Mouse (Mus musculus) adrenal gland, adult (tissue): ENCODE measurements around the gene Etv3.
"Not testable (repeated sequence)": the region's sequence is repeated elsewhere in the genome, so short reads cannot be mapped to it uniquely, and the experiment has no call there.

Source experiments
- DNase-seq, 2 experiments: peaks; one replicate each; pipeline ENCODE4 v3.0.0; 2022 to 2023; ENCODE audit warnings: low spot score in 1 of 2; ENCODE audit not compliant: inconsistent age in 2 of 2

The Etv3 gene

DNA sequence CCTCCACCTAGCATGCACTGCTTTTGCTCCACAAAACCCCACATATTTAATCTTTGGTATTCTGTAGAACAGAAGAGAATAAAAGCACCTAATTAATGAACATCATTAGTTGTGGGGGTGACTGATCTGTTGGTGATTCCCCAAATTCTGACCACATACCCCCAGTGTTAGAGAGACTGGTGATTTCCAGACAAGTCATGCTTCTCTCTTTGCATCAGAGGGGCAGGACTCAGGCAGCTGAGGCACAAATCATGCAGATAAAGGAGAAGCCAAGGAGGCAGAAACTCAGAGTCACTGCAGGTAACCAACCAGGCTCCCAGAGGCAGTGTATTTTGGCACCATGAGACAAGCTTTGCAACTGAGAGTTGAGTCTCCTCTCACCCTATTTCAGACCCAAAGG, 6.8 kb upstream of the Etv3 start:
- no peak for DNase-seq

DNA sequence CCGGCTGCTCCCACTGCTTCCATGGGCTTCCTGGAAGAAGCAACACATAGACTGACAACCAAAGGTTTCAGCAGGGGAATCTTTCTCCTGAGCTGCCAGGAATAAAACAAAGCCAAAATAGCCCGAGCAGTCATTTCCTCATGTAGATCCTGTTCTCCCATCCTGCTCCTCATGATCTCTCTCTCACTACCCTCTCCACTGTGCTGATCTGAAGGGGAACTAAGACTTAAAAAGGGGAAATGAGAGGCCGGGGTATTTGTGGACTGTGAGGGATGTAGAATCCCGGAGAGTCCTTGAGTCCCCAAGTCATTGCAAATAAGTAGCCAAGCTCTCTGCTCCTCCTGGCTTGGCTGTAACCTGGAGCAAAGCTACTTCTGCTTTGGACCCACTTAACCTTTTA, 4.1 kb upstream of the Etv3 start:
- DNase-seq: no peak

GRCm38 (mm10) chr3:87521833-87522232, 3.4 kb upstream of the Etv3 start:
- DNase-seq: no peak

DNA sequence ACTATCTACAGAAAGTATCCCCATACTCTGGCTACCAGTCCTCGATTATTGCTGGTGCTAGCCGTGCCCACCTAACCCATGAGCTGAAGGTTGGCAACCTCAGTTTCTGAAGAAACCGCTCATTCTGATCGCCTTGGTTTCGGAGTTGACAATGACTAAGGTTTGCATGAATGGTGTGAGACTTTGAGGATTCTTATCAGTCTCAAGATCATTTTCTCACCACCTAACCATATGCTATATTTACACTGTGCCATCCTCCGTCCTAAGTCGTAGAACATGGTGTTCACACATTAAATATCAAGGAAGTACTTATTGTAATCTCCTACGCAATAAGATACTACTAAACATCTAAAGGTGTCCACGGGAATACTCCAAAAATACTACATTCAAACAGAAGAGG, 1.5 kb upstream of the Etv3 start:
- no peak for DNase-seq

GRCm38 (mm10) chr3:87525837-87526570, 797 bp downstream of the Etv3 start:
- DNase-seq: no peak

GRCm38 (mm10) chr3:87527139-87527538, 1.9 kb downstream of the Etv3 start:
- DNase-seq: no peak

DNA sequence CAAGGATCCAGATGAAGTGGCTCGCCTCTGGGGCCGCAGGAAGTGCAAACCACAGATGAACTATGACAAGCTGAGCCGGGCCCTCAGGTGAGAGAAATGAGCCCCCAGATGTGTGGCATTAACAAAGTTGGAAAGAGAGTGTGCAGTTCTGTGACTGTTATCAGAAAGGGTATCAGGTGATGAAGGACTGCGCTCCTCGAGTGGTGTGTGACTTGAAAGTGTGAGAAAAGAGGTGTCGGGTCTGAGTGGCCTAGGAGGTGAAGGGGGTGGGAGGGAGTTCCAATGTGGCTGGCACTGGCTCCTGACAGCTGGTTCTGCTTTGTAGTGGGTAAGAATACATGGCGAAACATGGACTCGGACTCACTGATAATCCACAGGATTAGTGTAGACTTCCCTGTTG, 2.8 kb downstream of the Etv3 start:
- no peak for DNase-seq

DNA sequence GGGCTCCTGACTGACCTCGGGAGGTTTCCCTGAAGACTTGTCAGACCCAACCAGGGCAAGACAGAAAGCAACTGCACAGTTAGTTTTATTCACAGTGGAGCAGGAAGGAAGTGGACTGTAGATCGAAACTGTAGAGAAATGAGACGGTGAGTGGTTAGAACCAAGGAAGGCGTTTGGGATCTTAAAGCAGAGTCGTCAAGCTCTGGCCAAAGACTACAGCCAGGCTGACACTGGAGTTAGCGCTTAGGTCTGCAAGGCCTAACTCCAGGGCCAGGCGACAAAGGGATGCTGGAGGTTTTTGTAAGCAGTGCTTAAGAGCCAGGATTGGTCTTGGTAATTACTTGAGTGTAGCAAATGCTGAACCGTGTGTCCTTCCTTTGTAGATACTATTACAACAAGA, 3.6 kb downstream of the Etv3 start:
- DNase-seq: no peak

- no peak for DNase-seq
Measured at GRCm38 (mm10) chr3:87529568-87529967, 4.4 kb downstream of the Etv3 start.

DNA sequence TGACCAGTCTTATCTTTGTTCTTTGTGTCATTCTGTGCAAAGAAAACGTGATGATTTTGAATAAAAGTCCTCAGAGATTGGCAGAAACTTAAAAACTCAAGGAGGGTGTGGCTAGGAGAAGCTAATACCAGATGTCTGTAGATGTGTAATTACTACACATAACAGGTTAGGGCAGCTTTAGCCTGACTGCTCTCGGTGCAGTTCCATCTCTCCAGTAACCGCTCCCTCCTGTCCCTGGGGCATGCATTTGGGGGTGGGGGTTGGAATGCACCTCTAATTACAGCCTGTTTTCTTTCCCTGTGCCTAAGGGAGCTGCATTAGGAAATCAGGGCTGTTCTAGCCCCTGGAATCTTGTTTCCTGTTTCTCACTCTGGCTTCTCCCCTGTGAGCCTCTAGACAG, 5.0 kb downstream of the Etv3 start:
- DNase-seq: no peak

GRCm38 (mm10) chr3:87533667-87534378, 8.6 kb downstream of the Etv3 start:
- peak in 1 of 2 experiments; percentile 46 for DNase-seq

DNA sequence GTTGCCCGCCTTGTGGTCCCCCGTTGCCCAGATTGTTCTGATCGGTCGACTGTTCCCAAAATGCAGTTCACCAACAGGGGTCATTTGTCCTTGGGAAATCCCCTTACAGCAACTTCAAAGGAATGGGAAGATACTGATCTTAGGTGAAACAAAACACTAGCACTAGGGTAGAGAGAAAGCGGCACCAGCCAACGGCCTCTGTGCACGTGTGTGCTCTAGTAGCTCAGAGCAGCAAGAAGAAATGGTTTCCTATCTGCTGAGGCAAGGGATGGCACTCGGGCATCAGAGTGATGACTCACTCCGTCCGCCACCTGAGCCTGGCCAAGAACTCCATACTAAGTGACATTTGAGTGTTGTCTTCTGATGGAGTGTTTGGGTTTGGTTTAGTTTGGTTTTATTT, 12.8 kb downstream of the Etv3 start:
- no peak for DNase-seq

DNA sequence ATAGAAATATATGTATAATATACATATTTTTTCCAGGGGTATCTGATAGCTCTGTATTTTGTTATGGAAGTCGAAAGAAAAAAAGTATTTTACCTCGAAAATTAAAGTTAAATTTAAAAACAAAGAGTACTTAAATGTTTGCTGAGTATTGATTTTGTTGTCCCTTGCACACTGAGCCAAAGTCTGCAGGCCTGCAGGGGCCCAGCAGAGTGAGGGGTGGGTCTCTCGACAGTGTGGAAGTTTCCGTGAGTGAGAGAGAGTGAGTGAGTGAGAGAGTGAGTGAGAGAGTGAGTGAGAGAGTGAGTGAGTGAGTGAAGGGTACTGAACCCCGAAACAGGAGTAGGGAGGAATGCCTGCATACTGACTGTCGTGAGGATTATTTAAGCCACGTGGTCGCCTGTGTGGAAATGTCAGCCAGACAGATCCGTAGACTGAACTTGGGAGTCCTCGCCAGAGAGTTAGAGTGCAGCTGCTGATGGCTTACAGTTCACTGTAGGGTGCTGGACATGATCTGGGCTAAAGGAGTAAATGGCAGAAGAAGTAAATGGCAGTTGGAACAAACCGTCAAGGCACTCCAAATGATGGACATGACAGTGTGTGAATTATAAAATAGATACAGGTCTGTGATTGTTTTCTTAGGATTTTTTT, 14.9 kb downstream of the Etv3 start:
- no peak for DNase-seq

DNA sequence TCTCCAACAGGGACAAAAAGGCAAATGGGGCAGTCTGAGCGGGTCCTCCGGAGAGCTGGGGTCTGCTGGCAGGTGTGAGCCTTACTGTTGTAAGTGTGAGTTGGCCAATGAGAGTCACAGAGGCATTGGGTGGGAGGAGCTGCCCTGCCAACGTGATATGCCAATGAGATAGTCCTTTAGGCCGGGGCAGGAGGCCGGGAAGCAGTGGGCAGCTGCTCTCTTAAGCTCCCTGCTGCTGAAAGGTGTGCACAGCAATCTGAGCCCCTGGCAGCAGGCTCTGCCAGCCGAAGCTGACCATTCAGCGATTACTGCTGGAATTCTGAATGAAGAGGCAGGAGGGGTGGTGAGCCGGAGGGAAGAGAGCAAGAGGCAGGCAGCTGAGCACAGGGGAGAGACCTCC, 15.5 kb downstream of the Etv3 start:
- no peak for DNase-seq

DNA sequence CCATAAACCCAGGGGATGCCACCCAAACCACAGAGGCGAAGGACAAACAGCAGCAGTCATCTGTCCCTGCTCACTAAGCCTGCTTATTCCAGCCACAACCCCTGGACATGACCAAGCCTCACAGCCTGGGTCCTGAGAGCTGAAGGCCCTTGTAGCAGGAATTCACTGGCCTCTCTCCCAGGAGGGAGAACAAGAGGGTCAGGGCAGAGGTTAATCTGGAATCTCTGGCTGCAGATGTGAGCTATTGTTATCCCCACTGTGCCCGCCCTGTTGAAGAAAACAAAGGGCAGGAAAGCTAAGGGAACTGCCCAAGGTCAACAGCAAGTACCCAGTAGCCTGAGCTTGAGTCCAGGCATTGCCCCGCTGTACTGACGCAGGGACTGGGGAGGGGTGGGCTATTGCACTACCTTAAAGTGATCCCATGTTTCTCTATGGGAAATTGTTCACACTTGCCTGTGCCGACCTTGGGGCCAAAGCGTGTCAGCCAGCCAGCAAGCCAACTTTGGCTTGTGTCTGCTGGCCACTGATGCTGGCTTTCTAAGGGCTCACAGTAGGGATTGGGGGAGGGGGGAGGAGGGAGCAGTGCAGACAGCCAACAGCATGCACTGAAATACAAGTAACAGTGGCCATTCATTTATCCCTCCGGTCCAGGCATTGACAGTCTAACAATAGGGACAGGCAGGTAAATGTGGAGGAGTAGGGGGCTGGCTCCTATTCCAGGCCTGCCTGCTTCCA, 17.4 kb downstream of the Etv3 start:
- no peak for DNase-seq

DNA sequence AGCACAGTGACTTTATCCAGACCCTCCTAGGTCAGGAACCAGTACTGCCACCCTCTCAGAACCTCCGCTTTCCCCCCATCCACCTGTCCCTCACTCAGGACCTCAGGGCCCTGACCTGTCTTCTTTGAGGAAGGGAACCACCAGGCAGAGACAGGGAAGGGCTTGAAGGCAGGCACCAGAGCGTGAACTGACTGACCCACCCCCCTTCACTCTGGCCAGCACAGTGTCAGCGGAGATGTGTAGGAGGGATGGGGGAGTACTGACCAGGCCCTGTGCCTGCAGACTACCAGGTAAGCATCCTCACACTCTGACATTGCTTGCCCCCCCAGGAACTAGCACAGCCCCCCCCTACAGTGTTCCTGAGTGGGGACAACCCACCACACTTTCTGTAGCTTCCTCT, 20.3 kb downstream of the Etv3 start:
- no peak for DNase-seq

- no peak for DNase-seq
Measured at GRCm38 (mm10) chr3:87546291-87546721, 21.1 kb downstream of the Etv3 start.

GRCm38 (mm10) chr3:87549908-87550307, 24.7 kb downstream of the Etv3 start:
- DNase-seq: no peak

GRCm38 (mm10) chr3:87552327-87552726, 27.1 kb downstream of the Etv3 start:
- no peak for DNase-seq

DNA sequence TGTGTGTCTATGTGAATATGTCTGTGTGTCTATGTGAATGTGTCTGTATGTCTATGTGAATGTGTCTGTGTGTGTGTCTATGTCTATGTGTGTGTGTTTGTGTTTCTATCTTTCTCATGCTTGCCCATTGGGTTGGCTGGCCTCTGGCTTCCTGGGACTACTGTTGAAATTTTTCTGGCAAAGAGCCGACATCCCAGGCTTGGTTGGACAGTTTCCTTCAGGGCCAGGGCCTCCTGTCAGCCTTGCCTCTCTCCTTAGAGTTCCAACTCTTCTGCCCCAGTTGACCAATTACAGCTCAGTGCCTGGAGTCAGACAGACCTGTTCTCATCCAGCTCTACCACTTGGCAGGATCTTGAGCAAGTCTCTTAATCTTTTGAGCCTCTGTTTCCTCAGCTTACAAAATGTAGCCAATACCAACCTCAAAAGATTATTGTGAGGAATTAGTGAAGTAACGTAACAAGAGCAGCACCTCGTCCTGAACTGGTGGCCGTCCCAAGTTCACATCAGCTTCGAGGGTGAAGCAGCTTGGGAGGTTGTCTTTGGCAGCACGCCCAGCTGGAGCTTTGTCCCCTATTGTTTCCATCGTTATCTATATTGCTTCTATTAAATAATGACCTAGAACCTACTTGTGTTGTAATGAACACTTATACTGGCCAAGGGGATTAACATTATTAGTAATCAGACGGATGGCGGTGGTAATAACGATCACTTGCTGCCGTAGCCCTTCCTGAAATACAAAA, 28.2 kb downstream of the Etv3 start:
- peak in 1 of 2 experiments; percentile 66 for DNase-seq

DNA sequence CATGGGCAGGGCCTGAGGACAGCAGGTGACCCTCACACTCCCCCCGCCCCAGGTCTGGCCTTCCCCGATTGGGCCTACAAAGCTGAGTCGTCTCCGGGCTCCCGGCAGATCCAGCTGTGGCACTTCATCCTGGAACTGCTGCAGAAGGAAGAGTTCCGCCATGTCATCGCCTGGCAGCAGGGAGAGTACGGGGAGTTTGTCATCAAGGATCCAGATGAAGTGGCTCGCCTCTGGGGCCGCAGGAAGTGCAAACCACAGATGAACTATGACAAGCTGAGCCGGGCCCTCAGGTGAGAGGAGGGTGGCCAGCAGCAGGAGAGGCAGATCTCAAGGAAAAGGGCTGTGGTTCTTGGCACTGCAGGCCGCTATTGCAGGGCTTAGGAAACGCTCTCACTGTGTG, 29.7 kb downstream of the Etv3 start:
- DNase-seq: not testable (repeated sequence)
